Mouse (Mus musculus): ENCODE data around the gene Tmem165.

DNA sequence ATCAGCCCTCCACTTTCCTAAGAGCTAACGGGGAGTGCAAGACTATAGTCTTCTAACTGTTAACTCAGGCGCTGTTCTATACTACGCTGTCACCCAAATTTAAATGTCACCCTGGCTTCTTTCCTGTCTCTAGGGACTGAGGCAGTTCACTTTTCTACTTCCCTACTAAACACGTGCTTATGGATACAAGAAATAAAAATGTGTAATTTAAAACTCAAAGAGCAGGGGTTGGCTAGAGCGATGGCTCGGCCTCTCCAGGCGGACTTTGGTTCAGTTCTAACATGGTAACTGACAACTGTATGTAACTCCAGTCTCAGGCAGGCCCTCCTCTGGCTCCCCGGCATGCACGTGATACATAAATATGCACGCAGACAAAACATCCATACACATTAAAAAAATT, 60.8 kb downstream of the Tmem165 start:
- no peak for TF ChIP-seq CTCF (IDR thresholded peaks at IDR 0.05; ENCODE audit: insufficient read depth, low read depth, low read length)
- no peak for TF ChIP-seq POLR2A (IDR thresholded peaks at IDR 0.05; ENCODE audit: insufficient read depth, low read depth, low read length)
